Mouse (Mus musculus) hindbrain, embryonic 12.5 days (tissue): Measurements from ENCODE around the gene Gm5926. TPM values are rescaled to one million over a fixed set of nuclear protein-coding genes. Genes with fewer than 3 reads are reported as not detected.
"Not testable (repeated sequence)": the region's sequence is repeated elsewhere in the genome, so short reads cannot be mapped to it uniquely, and the experiment has no call there.

Experiments used
- ATAC-seq: fragments of 200-750 bp; cut with Nextera tagmentation; 2 replicates; pipeline ENCODE4 v1.8.0; 2017; ENCODE audit warnings: moderate TSS enrichment; ENCODE audit not compliant: low FRiP score
- H3K27ac ChIP-seq: fragments of 300-500 bp; sonication (generic); 2 replicates; pipeline ENCODE4 v1.5.1; 2016; ENCODE audit warnings: mild to moderate bottlenecking
- H3K27me3 ChIP-seq: fragments of 300-500 bp; sonication (generic); 2 replicates; pipeline ENCODE4 v1.6.1; 2016; ENCODE audit warnings: mild to moderate bottlenecking
- H3K36me3 ChIP-seq: fragments of 300-500 bp; sonication (generic); 2 replicates; pipeline ENCODE4 v1.6.1; 2016; ENCODE audit warnings: mild to moderate bottlenecking
- H3K4me1 ChIP-seq: fragments of 300-500 bp; sonication (generic); 2 replicates; pipeline ENCODE4 v1.6.1; 2016
- H3K4me2 ChIP-seq: fragments of 300-500 bp; sonication (generic); replicated peaks from 2 replicates; pipeline ENCODE4 v1.6.1; 2016; ENCODE audit warnings: mild to moderate bottlenecking
- H3K4me3 ChIP-seq: fragments of 300-500 bp; sonication (generic); 2 replicates; pipeline ENCODE4 v1.5.1; 2016; ENCODE audit warnings: mild to moderate bottlenecking
- H3K9ac ChIP-seq: fragments of 300-500 bp; sonication (generic); 2 replicates; pipeline ENCODE4 v1.6.1; 2016; ENCODE audit warnings: mild to moderate bottlenecking, moderate library complexity
- H3K9me3 ChIP-seq: fragments of 300-500 bp; sonication (generic); replicated peaks from 2 replicates; pipeline ENCODE4 v1.6.1; 2016; ENCODE audit warnings: mild to moderate bottlenecking
- WGBS: fragments of 180-500 bp; shearing (Covaris S2); methylation state at CpG from one replicate; pipeline ENCODE4 v1.1.7; 2016; 5-methylcytosine and 5-hydroxymethylcytosine counted together
- polyA plus RNA-seq: library from polyadenylated mRNA; unstranded; fragments of >200 nt; fragmentation: Nextera tagmentation; extraction: Ambion mirVana; gene quantifications from 2 replicates; pipeline ENCODE4 v1.2.1, GENCODE M21; 2016

Gm5926 gene
- not detected in 2 replicates for polyA plus RNA-seq

GRCm38 (mm10) chrX:32650416-32650815, at the start of gene Gm5926:
Gene Gm5926 (plus strand): TSS chrX:32650716.
- ATAC-seq, result not testable (repeated sequence)

GRCm38 (mm10) chrX:32601008-32601407, 49.5 kb upstream of the Gm5926 start:
- H3K4me2 ChIP-seq, H3K4me3 ChIP-seq, H3K36me3 ChIP-seq, H3K27me3 ChIP-seq, ATAC-seq, H3K9ac ChIP-seq, H3K27ac ChIP-seq, H3K4me1 ChIP-seq: not testable (repeated sequence)
- peaks cover 23% of the 10 kb centered on the region for H3K9me3 ChIP-seq
- WGBS, result 93% methylated on average over 1 of the region's 2 CpGs

More at GRCm38 (mm10) chrX:32650416-32650815, at the start of gene Gm5926:
- not testable (repeated sequence) for H3K4me3 ChIP-seq, H3K4me2 ChIP-seq, H3K36me3 ChIP-seq, H3K27ac ChIP-seq, H3K9ac ChIP-seq, H3K27me3 ChIP-seq, H3K9me3 ChIP-seq, H3K4me1 ChIP-seq
- no CpG with 5 or more reads among the region's 1 CpGs for WGBS

GRCm38 (mm10) chrX:32601425-32601824, 49.1 kb upstream of the Gm5926 start:
- H3K27me3 ChIP-seq, H3K36me3 ChIP-seq, H3K4me2 ChIP-seq, H3K4me1 ChIP-seq, H3K9ac ChIP-seq, H3K4me3 ChIP-seq, ATAC-seq, H3K27ac ChIP-seq: not testable (repeated sequence)
- H3K9me3 ChIP-seq, result peaks cover 23% of the 10 kb centered on the region
- 73% methylated on average over 3 of the region's 3 CpGs for WGBS

Other genes starting within 250 kb of the Gm5926 start
- gene Btbd35f1, start 90.7 kb upstream of the Gm5926 start, polyA plus RNA-seq, result not detected in 2 replicates
- gene Btbd35f21, start 75.4 kb downstream of the Gm5926 start, polyA plus RNA-seq, result not detected in 2 replicates
- not detected in 2 replicates for gene Btbd35f30, start 243.9 kb downstream of the Gm5926 start, polyA plus RNA-seq